Comparison of ENCODE assay signal across 8 mouse cellular contexts in the genomic region with DNA sequence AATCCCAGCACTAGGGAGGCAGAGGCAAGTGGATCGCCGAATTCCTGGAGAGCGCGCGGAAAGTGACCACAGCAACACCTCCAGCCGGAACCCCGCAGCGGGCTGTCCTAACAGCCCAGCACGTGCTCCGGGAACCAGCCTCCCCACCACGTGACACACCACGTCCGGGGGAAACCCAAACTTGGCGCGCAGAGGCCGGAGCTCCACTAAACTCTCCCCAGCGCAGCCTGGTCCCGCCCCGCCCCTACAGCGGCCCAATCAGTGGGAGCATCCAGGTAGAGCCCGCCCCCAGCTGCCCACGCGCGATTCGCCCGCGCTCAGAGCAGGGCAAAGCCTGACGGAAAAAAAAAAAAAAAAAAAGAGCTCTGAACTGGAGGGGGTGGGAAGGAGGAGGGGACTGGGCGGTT. TPM values are rescaled to one million over a fixed set of nuclear protein-coding genes. Genes with fewer than 3 reads are reported as not detected.
DNase-seq lines count a peak whose midpoint lies in the region; ATAC-seq lines count a peak whose summit lies in the region.

No protein-coding gene starts in this region.

- peak overlapping the region; percentile 85 for H3K27ac ChIP-seq in forebrain, embryonic 10.5 days
- H3K27ac ChIP-seq in heart, embryonic 15.5 days: peak overlapping the region; percentile 49; the same call in 1 of the 2 replicates
- 0 out of 2 replicates have a peak overlapping the region, but pooled peaks have one; percentile 38 for H3K27ac ChIP-seq in liver, embryonic 15.5 days (replicated peaks)
- no peak overlapping the region for H3K27ac ChIP-seq in neural tube, embryonic 12.5 days

- H3K36me3 ChIP-seq in forebrain, embryonic 10.5 days (replicated peaks): peaks cover 9% of the 10 kb centered on the region
- H3K36me3 ChIP-seq in heart, embryonic 15.5 days: no peaks in the 10 kb centered on the region
- no peaks in the 10 kb centered on the region for H3K36me3 ChIP-seq in liver, embryonic 15.5 days (replicated peaks)
- no peaks in the 10 kb centered on the region for H3K36me3 ChIP-seq in neural tube, embryonic 12.5 days

- H3K4me2 ChIP-seq in heart, embryonic 15.5 days: peak overlapping the region; percentile 94
- H3K4me2 ChIP-seq in liver, embryonic 15.5 days: peak overlapping the region; percentile 75
- peak overlapping the region; percentile 85 for H3K4me2 ChIP-seq in neural tube, embryonic 12.5 days (replicated peaks)

- H3K4me1 ChIP-seq in forebrain, embryonic 10.5 days: peaks cover 32% of the 10 kb centered on the region
- H3K4me1 ChIP-seq in heart, embryonic 15.5 days (replicated peaks): peaks cover 29% of the 10 kb centered on the region
- peaks cover 41% of the 10 kb centered on the region for H3K4me1 ChIP-seq in liver, embryonic 15.5 days (replicated peaks)
- peaks cover 20% of the 10 kb centered on the region for H3K4me1 ChIP-seq in neural tube, embryonic 12.5 days

- ATAC-seq in heart, embryonic 15.5 days (replicated peaks; ENCODE audit: insufficient number of reproducible peaks, insufficient read depth, low FRiP score, low read depth): peak; percentile 100
- ATAC-seq in liver, embryonic 15.5 days (ENCODE audit: insufficient read depth): peak; percentile 98
- ATAC-seq in neural tube, embryonic 12.5 days (ENCODE audit: low FRiP score, low read depth): peak; percentile 97

- H3K9ac ChIP-seq in heart, embryonic 15.5 days: peak overlapping the region; percentile 49
- peak overlapping the region; percentile 10; the same call in 1 of the 2 replicates for H3K9ac ChIP-seq in liver, embryonic 15.5 days
- peak overlapping the region; percentile 26; the same call in 1 of the 2 replicates for H3K9ac ChIP-seq in neural tube, embryonic 12.5 days

- WGBS in forebrain, embryonic 10.5 days: 0% methylated on average over 29 of the region's 29 CpGs
- under 1% methylated on average over 29 of the region's 29 CpGs for WGBS in heart, embryonic 15.5 days
- WGBS in liver, embryonic 15.5 days (ENCODE audit: insufficient replicate concordance): 0% methylated on average over 29 of the region's 29 CpGs
- under 1% methylated on average over 29 of the region's 29 CpGs for WGBS in neural tube, embryonic 12.5 days

- H3K27me3 ChIP-seq in forebrain, embryonic 10.5 days (ENCODE audit: poor library complexity, severe bottlenecking): no peaks in the 10 kb centered on the region
- H3K27me3 ChIP-seq in heart, embryonic 15.5 days: no peaks in the 10 kb centered on the region
- H3K27me3 ChIP-seq in liver, embryonic 15.5 days: no peaks in the 10 kb centered on the region
- H3K27me3 ChIP-seq in neural tube, embryonic 12.5 days (replicated peaks): no peaks in the 10 kb centered on the region

- DNase-seq in CD8-positive naive resting alpha-beta T cell, adult 2 months (ENCODE audit: low read depth in 2 of 2, low spot score in 2 of 2): peak; percentile 82 to 89
- peak; percentile 89 for DNase-seq in c-Kit-positive CD71-negative TER-119-negative erythroid progenitor cells, embryonic 14.5 days (ENCODE audit: low read depth)
- peak; percentile 96 for DNase-seq in forebrain, embryonic 10.5 days (ENCODE audit: extremely low spot score, low spot score)
- peak; percentile 97 to 99 for DNase-seq in kidney, postnatal 25 days
- peak; percentile 64 for DNase-seq in telencephalon, adult 2 months (ENCODE audit: low read depth, low spot score)

- peak overlapping the region; percentile 65 for H3K4me3 ChIP-seq in forebrain, embryonic 10.5 days
- H3K4me3 ChIP-seq in heart, embryonic 15.5 days: peak overlapping the region; percentile 61
- peak overlapping the region; percentile 58 for H3K4me3 ChIP-seq in liver, embryonic 15.5 days (replicated peaks)
- peak overlapping the region; percentile 43 for H3K4me3 ChIP-seq in neural tube, embryonic 12.5 days

- H3K9me3 ChIP-seq in forebrain, embryonic 10.5 days: no peaks in the 10 kb centered on the region; the same call in 1 of the 2 replicates
- H3K9me3 ChIP-seq in heart, embryonic 15.5 days (replicated peaks): no peaks in the 10 kb centered on the region
- no peaks in the 10 kb centered on the region for H3K9me3 ChIP-seq in liver, embryonic 15.5 days (replicated peaks)
- no peaks in the 10 kb centered on the region for H3K9me3 ChIP-seq in neural tube, embryonic 12.5 days

RNA-seq across cellular contexts. Expression of a gene that starts 0.5 kb away (rescaled TPM):
- 113 TPM in 2 replicates for polyA plus RNA-seq in forebrain, embryonic 10.5 days (2016; fragmentation: Nextera tagmentation; extraction: Ambion mirVana)
- polyA plus RNA-seq in heart, embryonic 15.5 days (2015; fragmentation: Nextera tagmentation; extraction: Ambion mirVana): 35.7 and 42.0 TPM in 2 replicates
- 52.4 and 64.0 TPM in 2 replicates for polyA plus RNA-seq in liver, embryonic 15.5 days (2015; fragmentation: Nextera tagmentation; extraction: Ambion mirVana)
- polyA plus RNA-seq in neural tube, embryonic 12.5 days (2016; fragmentation: Nextera tagmentation; extraction: Ambion mirVana): 23.4 and 24.8 TPM in 2 replicates

RNA-seq across cellular contexts. Expression of a gene that starts 19.4 kb away (rescaled TPM):
- 31.1 and 32.2 TPM in 2 replicates for polyA plus RNA-seq in forebrain, embryonic 10.5 days (2016; fragmentation: Nextera tagmentation; extraction: Ambion mirVana)
- 26.8 and 30.4 TPM in 2 replicates for polyA plus RNA-seq in heart, embryonic 15.5 days (2015; fragmentation: Nextera tagmentation; extraction: Ambion mirVana)
- 20.2 and 22.6 TPM in 2 replicates for polyA plus RNA-seq in liver, embryonic 15.5 days (2015; fragmentation: Nextera tagmentation; extraction: Ambion mirVana)
- polyA plus RNA-seq in neural tube, embryonic 12.5 days (2016; fragmentation: Nextera tagmentation; extraction: Ambion mirVana): 24.7 and 26.5 TPM in 2 replicates

RNA-seq across cellular contexts. Expression of a gene that starts 33.7 kb away (rescaled TPM):
- polyA plus RNA-seq in forebrain, embryonic 10.5 days (2016; fragmentation: Nextera tagmentation; extraction: Ambion mirVana): 9.2 and 10.0 TPM in 2 replicates
- polyA plus RNA-seq in heart, embryonic 15.5 days (2015; fragmentation: Nextera tagmentation; extraction: Ambion mirVana): 3.2 and 4.7 TPM in 2 replicates
- polyA plus RNA-seq in liver, embryonic 15.5 days (2015; fragmentation: Nextera tagmentation; extraction: Ambion mirVana): 2.6 and 3.2 TPM in 2 replicates
- 7.6 and 8.6 TPM in 2 replicates for polyA plus RNA-seq in neural tube, embryonic 12.5 days (2016; fragmentation: Nextera tagmentation; extraction: Ambion mirVana)

RNA-seq across cellular contexts. Expression of a gene that starts 33.9 kb away (rescaled TPM):
- polyA plus RNA-seq in forebrain, embryonic 10.5 days (2016; fragmentation: Nextera tagmentation; extraction: Ambion mirVana): 28.3 and 28.9 TPM in 2 replicates
- 7.4 and 11.0 TPM in 2 replicates for polyA plus RNA-seq in heart, embryonic 15.5 days (2015; fragmentation: Nextera tagmentation; extraction: Ambion mirVana)
- polyA plus RNA-seq in liver, embryonic 15.5 days (2015; fragmentation: Nextera tagmentation; extraction: Ambion mirVana): 5.9 TPM in 2 replicates
- 14.0 and 15.9 TPM in 2 replicates for polyA plus RNA-seq in neural tube, embryonic 12.5 days (2016; fragmentation: Nextera tagmentation; extraction: Ambion mirVana)
